Mouse (Mus musculus): Measurements from ENCODE around the gene Serpina12. TPM values are rescaled to one million over a fixed set of nuclear protein-coding genes. Genes with fewer than 3 reads are reported as not detected.
A peak's percentile ranks its signal among the peaks of the same experiment; 100 is the strongest.

Gene Serpina12
- polyA plus RNA-seq, 1 experiment from 2014 or later, result not detected

DNA sequence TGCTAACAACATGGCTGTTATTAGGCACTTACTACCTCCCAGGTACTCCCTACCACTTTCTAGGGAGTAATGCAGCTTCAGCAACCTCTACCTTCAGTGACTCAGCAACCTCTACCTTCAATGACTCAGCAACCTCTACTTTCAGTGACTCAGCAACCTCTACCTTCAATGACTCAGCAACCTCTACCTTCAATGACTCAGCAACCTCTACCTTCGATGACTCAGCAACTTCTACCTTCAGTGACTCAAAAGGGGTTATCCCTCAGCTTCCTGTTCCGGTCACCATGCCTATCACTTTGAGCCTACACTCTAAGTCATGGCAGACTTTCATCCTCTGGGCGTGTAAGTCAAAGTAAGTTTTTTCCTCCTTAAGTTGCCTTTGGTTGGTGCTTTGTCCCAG is 43.6 kb downstream of the Serpina12 start:
- 91% methylated on average over 3 of the region's 3 CpGs for WGBS
- H3K9ac ChIP-seq (ENCODE audit: low read length), result no peak overlapping the region
- no peak for ATAC-seq
- H3K4me3 ChIP-seq (ENCODE audit: low read depth, low read length), result no peak overlapping the region
- H3K9me3 ChIP-seq (replicated peaks; ENCODE audit: control insufficient read depth, low read length), result no peaks in the 10 kb centered on the region
- DNase-seq (ENCODE audit: low spot score), result no peak
- H3K4me2 ChIP-seq (ENCODE audit: low read length), result no peak overlapping the region
- no peaks in the 10 kb centered on the region for H3K27me3 ChIP-seq (replicated peaks; ENCODE audit: control insufficient read depth, insufficient read depth, low read length)
- no peak overlapping the region for H3K27ac ChIP-seq (ENCODE audit: low read depth, low read length)
- H3K4me1 ChIP-seq (ENCODE audit: control insufficient read depth, insufficient read depth, low read length), result no peaks in the 10 kb centered on the region
- no peaks in the 10 kb centered on the region for H3K36me3 ChIP-seq (ENCODE audit: control insufficient read depth, insufficient read depth, low read length)

DNA sequence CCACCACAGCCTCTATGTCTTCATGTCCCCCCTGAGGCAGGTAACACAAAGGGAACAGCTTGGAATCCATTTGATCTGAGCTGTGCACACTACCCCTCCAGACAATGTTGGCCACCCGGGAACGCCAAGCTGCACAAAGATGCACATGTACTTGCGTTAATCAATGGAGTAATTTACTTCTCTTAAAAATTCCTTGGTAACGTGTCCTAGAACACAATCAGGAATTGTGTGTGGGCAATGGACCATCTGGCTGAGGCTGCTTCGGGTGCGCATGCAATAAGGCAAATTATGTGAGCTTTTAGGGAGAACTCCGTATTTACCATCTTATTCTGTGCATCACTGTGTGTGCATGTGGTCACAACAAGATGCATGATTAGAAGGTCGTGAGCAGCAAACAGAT is 44.6 kb downstream of the Serpina12 start:
- Histone ChIP-seq H3K4me3 (ENCODE audit: low read depth, low read length) (no peak overlapping the region), H3K9ac (ENCODE audit: low read length) (no peak overlapping the region), H3K4me2 (ENCODE audit: low read length) (no peak overlapping the region), H3K4me1 (ENCODE audit: control insufficient read depth, insufficient read depth, low read length) (no peaks in the 10 kb centered on the region), H3K27ac (ENCODE audit: low read depth, low read length) (no peak overlapping the region), H3K27me3 (replicated peaks; ENCODE audit: control insufficient read depth, insufficient read depth, low read length) (no peaks in the 10 kb centered on the region), H3K36me3 (ENCODE audit: control insufficient read depth, insufficient read depth, low read length) (no peaks in the 10 kb centered on the region), H3K9me3 (replicated peaks; ENCODE audit: control insufficient read depth, low read length) (no peaks in the 10 kb centered on the region)
- WGBS, result 60% methylated on average over 8 of the region's 8 CpGs
- ATAC-seq (no peak), DNase-seq (ENCODE audit: low spot score) (no peak)

DNA sequence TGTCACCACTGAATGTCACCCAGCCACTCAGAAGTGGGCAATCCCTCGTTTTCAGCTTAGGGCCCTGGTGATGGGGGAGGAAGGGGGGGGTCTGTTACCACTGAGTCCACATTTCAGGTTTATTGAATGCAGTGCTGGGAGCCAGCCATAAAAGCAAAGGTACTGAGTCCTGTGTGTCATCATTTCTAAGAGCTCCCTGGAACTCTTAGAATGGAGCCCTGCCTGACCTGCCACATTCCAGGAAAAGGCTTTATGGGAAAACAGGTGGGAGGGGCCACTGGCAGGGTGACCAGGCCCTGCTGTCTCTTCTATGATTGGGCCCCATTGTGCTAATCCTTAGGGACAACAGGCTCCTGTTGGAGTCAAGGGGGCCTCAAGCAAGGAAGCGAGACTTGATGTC is 47.7 kb downstream of the Serpina12 start:
- no peaks in the 10 kb centered on the region for H3K36me3 ChIP-seq (ENCODE audit: control insufficient read depth, insufficient read depth, low read length)
- no peaks in the 10 kb centered on the region for H3K4me1 ChIP-seq (ENCODE audit: control insufficient read depth, insufficient read depth, low read length)
- no peaks in the 10 kb centered on the region for H3K9me3 ChIP-seq (replicated peaks; ENCODE audit: control insufficient read depth, low read length)
- no peak overlapping the region for H3K4me2 ChIP-seq (ENCODE audit: low read length)
- ATAC-seq (no peak), DNase-seq (ENCODE audit: low spot score) (no peak)
- H3K4me3 ChIP-seq (ENCODE audit: low read depth, low read length), result no peak overlapping the region
- H3K27me3 ChIP-seq (replicated peaks; ENCODE audit: control insufficient read depth, insufficient read depth, low read length), result no peaks in the 10 kb centered on the region
- 66% methylated on average over 2 of the region's 2 CpGs for WGBS
- H3K27ac ChIP-seq (ENCODE audit: low read depth, low read length), result no peak overlapping the region
- no peak overlapping the region for H3K9ac ChIP-seq (ENCODE audit: low read length)

DNA sequence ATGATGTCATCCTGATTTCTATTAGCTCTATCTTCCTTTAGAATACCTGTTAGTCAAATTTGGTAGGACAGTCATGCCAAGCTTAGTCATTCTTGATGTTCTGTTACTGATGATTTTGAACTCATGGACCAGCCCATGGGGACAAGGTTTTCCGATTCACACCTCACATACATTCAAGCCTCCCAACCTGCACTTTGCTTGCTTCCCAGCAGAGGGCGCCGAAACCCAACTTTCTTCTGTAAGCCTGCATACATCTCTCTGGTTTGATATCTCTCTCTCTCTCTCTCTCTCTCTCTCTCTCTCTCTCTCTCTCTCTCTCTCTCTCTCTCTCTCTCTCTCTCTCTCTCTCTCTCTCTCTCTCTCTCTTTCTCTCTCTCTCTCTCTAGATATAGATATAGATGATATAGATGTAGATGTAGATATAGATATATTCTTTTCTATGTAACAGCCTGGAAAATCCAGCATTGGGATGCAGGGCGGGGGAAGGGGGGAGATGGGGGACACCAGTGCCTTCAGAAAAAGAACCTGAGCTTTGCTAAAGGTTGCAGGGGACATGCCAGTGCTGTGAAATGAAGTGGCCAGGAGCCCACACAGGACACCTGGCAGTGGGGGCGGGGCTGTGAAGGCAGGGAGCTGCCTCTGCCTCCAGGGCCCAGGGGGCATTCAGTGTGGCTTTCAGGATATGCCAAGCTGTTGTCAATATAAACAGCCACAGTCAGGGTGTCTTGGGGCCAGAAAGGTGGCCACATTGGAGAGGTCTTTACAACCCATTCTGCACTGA is 48.8 kb downstream of the Serpina12 start:
- Histone ChIP-seq H3K4me3 (ENCODE audit: low read depth, low read length) (no peak overlapping the region), H3K4me2 (ENCODE audit: low read length) (no peak overlapping the region), H3K27ac (ENCODE audit: low read depth, low read length) (no peak overlapping the region), H3K9me3 (replicated peaks; ENCODE audit: control insufficient read depth, low read length) (no peaks in the 10 kb centered on the region), H3K36me3 (ENCODE audit: control insufficient read depth, insufficient read depth, low read length) (no peaks in the 10 kb centered on the region), H3K4me1 (ENCODE audit: control insufficient read depth, insufficient read depth, low read length) (no peaks in the 10 kb centered on the region), H3K9ac (ENCODE audit: low read length) (no peak overlapping the region), H3K27me3 (replicated peaks; ENCODE audit: control insufficient read depth, insufficient read depth, low read length) (no peaks in the 10 kb centered on the region)
- DNase-seq (ENCODE audit: low spot score), result peak; percentile 77
- WGBS, result 43% methylated on average over 5 of the region's 5 CpGs
- ATAC-seq, result 0 out of 2 replicates have a peak, but pooled peaks have one; percentile 67

DNA sequence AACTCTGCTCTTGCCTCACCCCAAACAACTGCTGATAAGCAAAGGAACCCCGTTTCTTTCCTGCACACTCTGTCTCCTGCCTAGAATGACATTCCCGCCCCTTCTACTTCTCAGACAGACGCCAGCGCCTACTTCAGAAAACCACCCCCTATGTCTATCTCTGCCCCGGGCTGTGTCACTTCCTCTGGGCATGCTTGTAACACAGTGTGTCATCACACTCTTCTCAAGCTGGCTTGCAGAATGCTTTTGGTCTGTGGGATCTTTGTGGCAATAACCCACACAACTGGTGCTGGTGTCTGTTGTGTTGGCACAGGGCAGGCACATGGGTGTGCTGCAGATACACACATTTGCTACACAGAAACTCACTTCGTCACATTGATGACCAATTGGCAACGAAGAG is 51.3 kb downstream of the Serpina12 start:
- 79% methylated on average over 7 of the region's 7 CpGs for WGBS

DNA sequence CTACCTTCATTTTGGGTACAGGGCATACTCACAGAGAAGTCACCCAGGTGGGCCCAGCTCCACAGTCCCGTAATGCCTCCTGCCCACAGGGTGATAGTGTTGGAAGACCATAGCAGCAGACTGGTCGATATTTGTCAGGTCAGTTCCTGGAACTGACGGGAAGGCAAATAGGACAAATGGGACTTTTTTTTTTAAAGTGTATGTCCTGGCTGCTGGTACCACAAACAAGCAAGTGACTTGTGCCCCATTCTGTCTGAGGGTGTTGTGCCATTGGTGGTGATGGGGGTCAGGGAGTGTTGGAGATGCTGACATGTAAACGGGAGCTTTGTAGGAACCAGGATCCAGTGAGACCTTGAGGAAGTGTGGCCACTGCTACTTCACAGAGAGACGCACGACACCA is 54.4 kb downstream of the Serpina12 start, which contains the start of gene Serpina11:
Serpina11 (minus strand) TSS at position 101 of the 400 bp plus-strand sequence.
- H3K27me3 ChIP-seq (replicated peaks; ENCODE audit: control insufficient read depth, insufficient read depth, low read length), result no peaks in the 10 kb centered on the region
- no peaks in the 10 kb centered on the region for H3K36me3 ChIP-seq (ENCODE audit: control insufficient read depth, insufficient read depth, low read length)
- no peak within 1 kb of the TSS for H3K9ac ChIP-seq (ENCODE audit: low read length)
- no peak within 1 kb of the TSS for H3K4me3 ChIP-seq (ENCODE audit: low read depth, low read length)
- H3K9me3 ChIP-seq (replicated peaks; ENCODE audit: control insufficient read depth, low read length), result no peaks in the 10 kb centered on the region
- H3K4me1 ChIP-seq (ENCODE audit: control insufficient read depth, insufficient read depth, low read length), result no peaks in the 10 kb centered on the region
- 91% methylated on average over 6 of the region's 6 CpGs for WGBS
- H3K27ac ChIP-seq (ENCODE audit: low read depth, low read length), result no peak within 1 kb of the TSS
- no peak for DNase-seq (ENCODE audit: low spot score)
- ATAC-seq, result no peak
- H3K4me2 ChIP-seq (ENCODE audit: low read length), result no peak within 1 kb of the TSS

More for the DNA sequence above, 51.3 kb downstream of the Serpina12 start:
- no peak overlapping the region for H3K4me2 ChIP-seq (ENCODE audit: low read length)
- no peak for ATAC-seq
- no peaks in the 10 kb centered on the region for H3K36me3 ChIP-seq (ENCODE audit: control insufficient read depth, insufficient read depth, low read length)
- DNase-seq (ENCODE audit: low spot score), result no peak
- no peak overlapping the region for H3K27ac ChIP-seq (ENCODE audit: low read depth, low read length)
- H3K4me3 ChIP-seq (ENCODE audit: low read depth, low read length), result no peak overlapping the region
- no peak overlapping the region for H3K9ac ChIP-seq (ENCODE audit: low read length)
- H3K4me1 ChIP-seq (ENCODE audit: control insufficient read depth, insufficient read depth, low read length), result no peaks in the 10 kb centered on the region
- no peaks in the 10 kb centered on the region for H3K9me3 ChIP-seq (replicated peaks; ENCODE audit: control insufficient read depth, low read length)
- H3K27me3 ChIP-seq (replicated peaks; ENCODE audit: control insufficient read depth, insufficient read depth, low read length), result no peaks in the 10 kb centered on the region

DNA sequence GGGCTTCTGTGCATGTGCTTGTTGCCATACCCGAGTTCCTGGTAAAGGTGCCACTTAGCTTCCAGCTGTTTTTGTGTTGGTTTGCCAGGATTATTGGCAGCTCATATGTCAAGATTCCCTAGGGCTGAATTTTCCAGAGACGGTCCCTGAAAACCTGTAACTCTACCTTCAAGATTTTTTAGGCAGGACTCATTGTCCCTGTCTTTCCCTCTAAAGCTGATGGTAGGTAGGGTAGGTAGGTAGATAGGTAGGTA is 54.8 kb downstream of the Serpina12 start:
- 70% methylated on average over 2 of the region's 2 CpGs for WGBS
- ATAC-seq, result no peak
- no peak overlapping the region for H3K4me3 ChIP-seq (ENCODE audit: low read depth, low read length)

DNA sequence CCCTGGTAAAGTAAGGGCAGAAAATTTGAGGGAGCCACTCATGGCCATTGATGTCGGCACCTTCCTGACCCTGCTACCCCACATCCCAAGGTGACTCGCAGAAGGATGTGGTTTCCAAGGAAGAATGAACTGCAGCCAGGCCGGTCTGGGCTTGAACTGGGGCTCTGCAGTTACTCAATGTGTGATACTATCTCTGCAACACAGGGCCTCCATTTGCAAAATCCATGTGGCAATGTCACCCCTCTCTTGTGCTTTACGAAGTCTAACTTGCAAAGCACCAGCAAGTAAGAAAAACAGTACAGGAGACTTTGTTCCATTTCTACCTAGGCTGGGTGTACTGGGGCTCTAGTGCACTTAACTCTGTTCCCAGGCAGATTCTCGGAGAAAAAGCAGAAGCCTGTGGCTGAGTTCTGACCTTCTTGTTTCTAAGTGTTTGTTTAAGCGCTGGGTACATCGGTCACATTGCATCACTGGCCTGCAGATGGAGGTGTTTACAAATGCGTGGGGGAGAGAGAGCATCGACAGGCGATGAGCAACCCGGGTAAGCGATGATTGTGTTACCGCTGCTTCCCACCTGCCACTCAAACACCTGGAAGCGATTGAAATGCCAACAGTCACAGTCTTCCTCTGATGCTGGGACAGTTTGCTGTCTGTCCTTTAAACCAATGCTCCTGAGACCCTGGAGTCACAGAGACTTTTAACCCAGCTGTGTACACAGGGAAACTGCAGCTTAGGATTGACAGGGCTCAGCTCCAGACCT is 55.3 kb downstream of the Serpina12 start:
- H3K27me3 ChIP-seq (replicated peaks; ENCODE audit: control insufficient read depth, insufficient read depth, low read length), result no peaks in the 10 kb centered on the region
- H3K4me2 ChIP-seq (ENCODE audit: low read length), result no peak overlapping the region
- DNase-seq (ENCODE audit: low spot score) (no peak), ATAC-seq (no peak)
- H3K4me1 ChIP-seq (ENCODE audit: control insufficient read depth, insufficient read depth, low read length), result no peaks in the 10 kb centered on the region
- no peaks in the 10 kb centered on the region for H3K9me3 ChIP-seq (replicated peaks; ENCODE audit: control insufficient read depth, low read length)
- WGBS, result 70% methylated on average over 14 of the region's 14 CpGs
- H3K27ac ChIP-seq (ENCODE audit: low read depth, low read length), result no peak overlapping the region
- H3K4me3 ChIP-seq (ENCODE audit: low read depth, low read length), result no peak overlapping the region
- H3K9ac ChIP-seq (ENCODE audit: low read length), result no peak overlapping the region
- no peaks in the 10 kb centered on the region for H3K36me3 ChIP-seq (ENCODE audit: control insufficient read depth, insufficient read depth, low read length)

More for the DNA sequence above, 54.8 kb downstream of the Serpina12 start:
- H3K27me3 ChIP-seq (replicated peaks; ENCODE audit: control insufficient read depth, insufficient read depth, low read length), result no peaks in the 10 kb centered on the region
- H3K9ac ChIP-seq (ENCODE audit: low read length), result no peak overlapping the region
- no peak for DNase-seq (ENCODE audit: low spot score)
- no peak overlapping the region for H3K27ac ChIP-seq (ENCODE audit: low read depth, low read length)
- H3K36me3 ChIP-seq (ENCODE audit: control insufficient read depth, insufficient read depth, low read length), result no peaks in the 10 kb centered on the region
- H3K4me1 ChIP-seq (ENCODE audit: control insufficient read depth, insufficient read depth, low read length), result no peaks in the 10 kb centered on the region
- no peaks in the 10 kb centered on the region for H3K9me3 ChIP-seq (replicated peaks; ENCODE audit: control insufficient read depth, low read length)
- H3K4me2 ChIP-seq (ENCODE audit: low read length), result no peak overlapping the region

DNA sequence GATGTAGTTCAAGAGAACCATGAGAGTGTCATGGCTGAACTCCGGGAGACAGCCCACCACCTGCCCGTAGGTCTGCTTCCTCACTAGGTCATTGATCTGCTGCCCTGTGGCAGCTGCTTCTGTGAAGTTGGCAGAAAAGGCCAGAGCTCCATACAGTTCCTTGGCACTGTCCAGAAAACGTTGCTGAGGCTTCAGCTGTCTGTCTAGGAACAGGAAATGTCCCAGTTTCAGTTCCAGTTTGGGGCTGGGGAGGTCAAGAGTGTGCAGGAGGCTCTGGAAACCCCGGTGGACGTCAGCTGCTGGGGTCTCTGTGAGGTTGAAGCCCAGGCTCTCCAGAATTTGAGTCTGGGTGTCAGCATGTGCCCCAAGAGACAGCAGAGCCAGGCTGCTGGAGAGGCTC is 58.4 kb downstream of the Serpina12 start:
- Histone ChIP-seq H3K27me3 (replicated peaks; ENCODE audit: control insufficient read depth, insufficient read depth, low read length) (no peaks in the 10 kb centered on the region), H3K4me1 (ENCODE audit: control insufficient read depth, insufficient read depth, low read length) (no peaks in the 10 kb centered on the region), H3K27ac (ENCODE audit: low read depth, low read length) (no peak overlapping the region), H3K36me3 (ENCODE audit: control insufficient read depth, insufficient read depth, low read length) (no peaks in the 10 kb centered on the region), H3K9me3 (replicated peaks; ENCODE audit: control insufficient read depth, low read length) (no peaks in the 10 kb centered on the region), H3K4me3 (ENCODE audit: low read depth, low read length) (no peak overlapping the region), H3K4me2 (ENCODE audit: low read length) (no peak overlapping the region), H3K9ac (ENCODE audit: low read length) (no peak overlapping the region)
- no peak for ATAC-seq
- DNase-seq (ENCODE audit: low spot score), result no peak
- 73% methylated on average over 5 of the region's 5 CpGs for WGBS

Data from forebrain, embryonic 14.5 days (tissue).